Mouse (Mus musculus): Measurements from ENCODE around the gene St6galnac3. TPM values are rescaled to one million over a fixed set of nuclear protein-coding genes. Genes with fewer than 3 reads are reported as not detected.

The St6galnac3 gene
- polyA plus RNA-seq, 2 experiments = 20.7 to 36.0 TPM

- no peaks in the 10 kb centered on the region for H3K4me1 ChIP-seq (ENCODE audit: control insufficient read depth, insufficient read depth, low read length)
- no peak overlapping the region for H3K27ac ChIP-seq (replicated peaks; ENCODE audit: low read depth, low read length)
- ATAC-seq (ENCODE audit: low FRiP score, low read depth) (no peak), DNase-seq (ENCODE audit: low spot score) (no peak)
- no peaks in the 10 kb centered on the region for H3K36me3 ChIP-seq (ENCODE audit: control insufficient read depth, insufficient read depth, low read length)
- no peak overlapping the region for H3K4me2 ChIP-seq (replicated peaks; ENCODE audit: low read depth, low read length, severe bottlenecking)
- H3K9me3 ChIP-seq (ENCODE audit: control insufficient read depth, low read length) = no peaks in the 10 kb centered on the region
- H3K27me3 ChIP-seq (ENCODE audit: control insufficient read depth, insufficient read depth, low read length) = no peaks in the 10 kb centered on the region
- no peak overlapping the region for H3K9ac ChIP-seq (ENCODE audit: low read depth, low read length, severe bottlenecking)
- 80% methylated on average over 2 of the region's 2 CpGs for WGBS
- TF ChIP-seq POLR2A (IDR thresholded peaks at IDR 0.05; ENCODE audit: borderline replicate concordance, extremely low read depth, insufficient read depth, insufficient read length) = no peak
- H3K4me3 ChIP-seq (replicated peaks; ENCODE audit: low read length) = no peak overlapping the region
These were observed 534.2 kb downstream of the St6galnac3 start for GRCm38 (mm10) chr3:153190742-153191141.

GRCm38 (mm10) chr3:153189685-153190467 lies 535.1 kb downstream of the St6galnac3 start:
- Histone ChIP-seq H3K27ac (replicated peaks; ENCODE audit: low read depth, low read length) (no peak overlapping the region), H3K36me3 (ENCODE audit: control insufficient read depth, insufficient read depth, low read length) (no peaks in the 10 kb centered on the region), H3K27me3 (ENCODE audit: control insufficient read depth, insufficient read depth, low read length) (no peaks in the 10 kb centered on the region), H3K4me2 (replicated peaks; ENCODE audit: low read depth, low read length, severe bottlenecking) (no peak overlapping the region), H3K9me3 (ENCODE audit: control insufficient read depth, low read length) (no peaks in the 10 kb centered on the region), H3K9ac (ENCODE audit: low read depth, low read length, severe bottlenecking) (no peak overlapping the region), H3K4me3 (replicated peaks; ENCODE audit: low read length) (no peak overlapping the region), H3K4me1 (ENCODE audit: control insufficient read depth, insufficient read depth, low read length) (no peaks in the 10 kb centered on the region)
- DNase-seq (ENCODE audit: low spot score) (no peak), ATAC-seq (ENCODE audit: low FRiP score, low read depth) (no peak)
- 89% methylated on average over 6 of the region's 6 CpGs for WGBS
- TF ChIP-seq POLR2A (IDR thresholded peaks at IDR 0.05; ENCODE audit: borderline replicate concordance, extremely low read depth, insufficient read depth, insufficient read length) = no peak

GRCm38 (mm10) chr3:153188224-153188623 lies 536.8 kb downstream of the St6galnac3 start:
- Histone ChIP-seq H3K9ac (ENCODE audit: low read depth, low read length, severe bottlenecking) (no peak overlapping the region), H3K4me2 (replicated peaks; ENCODE audit: low read depth, low read length, severe bottlenecking) (no peak overlapping the region), H3K27me3 (ENCODE audit: control insufficient read depth, insufficient read depth, low read length) (no peaks in the 10 kb centered on the region), H3K4me1 (ENCODE audit: control insufficient read depth, insufficient read depth, low read length) (no peaks in the 10 kb centered on the region), H3K36me3 (ENCODE audit: control insufficient read depth, insufficient read depth, low read length) (no peaks in the 10 kb centered on the region), H3K9me3 (ENCODE audit: control insufficient read depth, low read length) (no peaks in the 10 kb centered on the region), H3K4me3 (replicated peaks; ENCODE audit: low read length) (no peak overlapping the region), H3K27ac (replicated peaks; ENCODE audit: low read depth, low read length) (no peak overlapping the region)
- ATAC-seq (ENCODE audit: low FRiP score, low read depth) (no peak), DNase-seq (ENCODE audit: low spot score) (no peak)
- WGBS = 79% methylated on average over 2 of the region's 2 CpGs
- TF ChIP-seq POLR2A (IDR thresholded peaks at IDR 0.05; ENCODE audit: borderline replicate concordance, extremely low read depth, insufficient read depth, insufficient read length) = no peak

- no peaks in the 10 kb centered on the region for H3K27me3 ChIP-seq (ENCODE audit: control insufficient read depth, insufficient read depth, low read length)
- H3K36me3 ChIP-seq (ENCODE audit: control insufficient read depth, insufficient read depth, low read length) = no peaks in the 10 kb centered on the region
- H3K4me2 ChIP-seq (replicated peaks; ENCODE audit: low read depth, low read length, severe bottlenecking) = no peak overlapping the region
- no peak for TF ChIP-seq POLR2A (IDR thresholded peaks at IDR 0.05; ENCODE audit: borderline replicate concordance, extremely low read depth, insufficient read depth, insufficient read length)
- H3K27ac ChIP-seq (replicated peaks; ENCODE audit: low read depth, low read length) = no peak overlapping the region
- ATAC-seq (ENCODE audit: low FRiP score, low read depth) (no peak), DNase-seq (ENCODE audit: low spot score) (no peak)
- H3K4me3 ChIP-seq (replicated peaks; ENCODE audit: low read length) = no peak overlapping the region
- H3K4me1 ChIP-seq (ENCODE audit: control insufficient read depth, insufficient read depth, low read length) = no peaks in the 10 kb centered on the region
- no peak overlapping the region for H3K9ac ChIP-seq (ENCODE audit: low read depth, low read length, severe bottlenecking)
- WGBS = 81% methylated on average over 3 of the region's 3 CpGs
- no peaks in the 10 kb centered on the region for H3K9me3 ChIP-seq (ENCODE audit: control insufficient read depth, low read length)
These were observed 539.9 kb downstream of the St6galnac3 start for GRCm38 (mm10) chr3:153185117-153185516.

GRCm38 (mm10) chr3:153181242-153181641 lies 543.7 kb downstream of the St6galnac3 start:
- Histone ChIP-seq H3K27ac (replicated peaks; ENCODE audit: low read depth, low read length) (no peak overlapping the region), H3K4me1 (ENCODE audit: control insufficient read depth, insufficient read depth, low read length) (no peaks in the 10 kb centered on the region), H3K9me3 (ENCODE audit: control insufficient read depth, low read length) (no peaks in the 10 kb centered on the region), H3K4me2 (replicated peaks; ENCODE audit: low read depth, low read length, severe bottlenecking) (no peak overlapping the region), H3K36me3 (ENCODE audit: control insufficient read depth, insufficient read depth, low read length) (no peaks in the 10 kb centered on the region), H3K4me3 (replicated peaks; ENCODE audit: low read length) (no peak overlapping the region), H3K9ac (ENCODE audit: low read depth, low read length, severe bottlenecking) (no peak overlapping the region), H3K27me3 (ENCODE audit: control insufficient read depth, insufficient read depth, low read length) (no peaks in the 10 kb centered on the region)
- no peak for TF ChIP-seq POLR2A (IDR thresholded peaks at IDR 0.05; ENCODE audit: borderline replicate concordance, extremely low read depth, insufficient read depth, insufficient read length)
- ATAC-seq (ENCODE audit: low FRiP score, low read depth) (no peak), DNase-seq (ENCODE audit: low spot score) (no peak)
- WGBS = 26% methylated on average over 6 of the region's 6 CpGs

Measured in limb, embryonic 14.5 days (tissue).